Mouse (Mus musculus): ENCODE measurements around the gene Gcnt2. TPM values are rescaled to one million over a fixed set of nuclear protein-coding genes. Genes with fewer than 3 reads are reported as not detected.

Gcnt2 gene
- polyA plus RNA-seq, 1 experiment, result 18.2 TPM

- TF ChIP-seq POLR2A (IDR thresholded peaks at IDR 0.05; ENCODE audit: borderline replicate concordance, control insufficient read depth, low read depth, low read length), result no peak
- TF ChIP-seq CTCF (IDR thresholded peaks at IDR 0.05; ENCODE audit: control insufficient read depth, insufficient read depth, low read length), result no peak
- no peak overlapping the region for H3K27ac ChIP-seq (ENCODE audit: control insufficient read depth, insufficient read depth, low read depth, low read length, poor library complexity)
- peaks cover 1% of the 10 kb centered on the region; the same call in 1 of the 2 replicates for H3K4me1 ChIP-seq (ENCODE audit: control insufficient read depth, insufficient read depth, low read length)
- WGBS, result 4% methylated on average over 3 of the region's 3 CpGs
- no peak overlapping the region for H3K4me3 ChIP-seq (replicated peaks; ENCODE audit: control insufficient read depth, low read depth, low read length)
These were observed 84.8 kb downstream of the Gcnt2 start for GRCm38 (mm10) chr13:40944346-40944745.

GRCm38 (mm10) chr13:40946513-40946912 is 87.0 kb downstream of the Gcnt2 start:
- TF ChIP-seq POLR2A (IDR thresholded peaks at IDR 0.05; ENCODE audit: borderline replicate concordance, control insufficient read depth, low read depth, low read length), result no peak
- TF ChIP-seq CTCF (IDR thresholded peaks at IDR 0.05; ENCODE audit: control insufficient read depth, insufficient read depth, low read length), result no peak
- H3K27ac ChIP-seq (ENCODE audit: control insufficient read depth, insufficient read depth, low read depth, low read length, poor library complexity), result no peak overlapping the region
- WGBS, result 3% methylated on average over 3 of the region's 3 CpGs
- no peaks in the 10 kb centered on the region; the same call in 1 of the 2 replicates for H3K4me1 ChIP-seq (ENCODE audit: control insufficient read depth, insufficient read depth, low read length)
- H3K4me3 ChIP-seq (replicated peaks; ENCODE audit: control insufficient read depth, low read depth, low read length), result no peak overlapping the region

- 66% methylated on average over 7 of the region's 7 CpGs for WGBS
- Histone ChIP-seq H3K27ac (ENCODE audit: control insufficient read depth, insufficient read depth, low read depth, low read length, poor library complexity) (no peak overlapping the region), H3K4me1 (ENCODE audit: control insufficient read depth, insufficient read depth, low read length) (peaks cover under 1% of the 10 kb centered on the region; the same call in 1 of the 2 replicates), H3K4me3 (replicated peaks; ENCODE audit: control insufficient read depth, low read depth, low read length) (no peak overlapping the region)
- TF ChIP-seq CTCF (IDR thresholded peaks at IDR 0.05; ENCODE audit: control insufficient read depth, insufficient read depth, low read length), result no peak
These were observed 88.1 kb downstream of the Gcnt2 start for GRCm38 (mm10) chr13:40947538-40948205.

- Histone ChIP-seq H3K4me1 (ENCODE audit: control insufficient read depth, insufficient read depth, low read length) (peaks cover 1% of the 10 kb centered on the region; the same call in 1 of the 2 replicates), H3K4me3 (replicated peaks; ENCODE audit: control insufficient read depth, low read depth, low read length) (no peak overlapping the region), H3K27ac (ENCODE audit: control insufficient read depth, insufficient read depth, low read depth, low read length, poor library complexity) (no peak overlapping the region)
- TF ChIP-seq POLR2A (IDR thresholded peaks at IDR 0.05; ENCODE audit: borderline replicate concordance, control insufficient read depth, low read depth, low read length) (no peak), CTCF (IDR thresholded peaks at IDR 0.05; ENCODE audit: control insufficient read depth, insufficient read depth, low read length) (no peak)
- WGBS, result 82% methylated on average over 10 of the region's 10 CpGs
These were observed 91.9 kb downstream of the Gcnt2 start for GRCm38 (mm10) chr13:40951386-40951976.

- Histone ChIP-seq H3K27ac (ENCODE audit: control insufficient read depth, insufficient read depth, low read depth, low read length, poor library complexity) (peak overlapping the region; percentile 61), H3K4me3 (replicated peaks; ENCODE audit: control insufficient read depth, low read depth, low read length) (peak overlapping the region; percentile 41), H3K4me1 (ENCODE audit: control insufficient read depth, insufficient read depth, low read length) (peaks cover 1% of the 10 kb centered on the region; the same call in 1 of the 2 replicates)
- TF ChIP-seq POLR2A (IDR thresholded peaks at IDR 0.05; ENCODE audit: borderline replicate concordance, control insufficient read depth, low read depth, low read length), result no peak
- TF ChIP-seq CTCF (IDR thresholded peaks at IDR 0.05; ENCODE audit: control insufficient read depth, insufficient read depth, low read length), result no peak
- 37% methylated on average over 6 of the region's 6 CpGs for WGBS
These were observed 93.7 kb downstream of the Gcnt2 start for GRCm38 (mm10) chr13:40953231-40953630.

- peaks cover 1% of the 10 kb centered on the region; the same call in 1 of the 2 replicates for H3K4me1 ChIP-seq (ENCODE audit: control insufficient read depth, insufficient read depth, low read length)
- TF ChIP-seq POLR2A (IDR thresholded peaks at IDR 0.05; ENCODE audit: borderline replicate concordance, control insufficient read depth, low read depth, low read length), result no peak
These were observed 96.2 kb downstream of the Gcnt2 start for GRCm38 (mm10) chr13:40955773-40956172.

GRCm38 (mm10) chr13:40967609-40968008 is 108.1 kb downstream of the Gcnt2 start:
- TF ChIP-seq CTCF (IDR thresholded peaks at IDR 0.05; ENCODE audit: control insufficient read depth, insufficient read depth, low read length), result no peak
- TF ChIP-seq POLR2A (IDR thresholded peaks at IDR 0.05; ENCODE audit: borderline replicate concordance, control insufficient read depth, low read depth, low read length), result no peak
- Histone ChIP-seq H3K4me3 (replicated peaks; ENCODE audit: control insufficient read depth, low read depth, low read length) (no peak overlapping the region), H3K4me1 (ENCODE audit: control insufficient read depth, insufficient read depth, low read length) (no peaks in the 10 kb centered on the region; the same call in 1 of the 2 replicates), H3K27ac (ENCODE audit: control insufficient read depth, insufficient read depth, low read depth, low read length, poor library complexity) (no peak overlapping the region)
- WGBS, result 76% methylated on average over 10 of the region's 10 CpGs

More at GRCm38 (mm10) chr13:40955773-40956172, 96.2 kb downstream of the Gcnt2 start:
- Histone ChIP-seq H3K4me3 (replicated peaks; ENCODE audit: control insufficient read depth, low read depth, low read length) (no peak overlapping the region), H3K27ac (ENCODE audit: control insufficient read depth, insufficient read depth, low read depth, low read length, poor library complexity) (no peak overlapping the region)
- 72% methylated on average over 7 of the region's 7 CpGs for WGBS

GRCm38 (mm10) chr13:40968564-40968963 is 109.0 kb downstream of the Gcnt2 start:
- TF ChIP-seq CTCF (IDR thresholded peaks at IDR 0.05; ENCODE audit: control insufficient read depth, insufficient read depth, low read length) (no peak), POLR2A (IDR thresholded peaks at IDR 0.05; ENCODE audit: borderline replicate concordance, control insufficient read depth, low read depth, low read length) (no peak)
- Histone ChIP-seq H3K4me3 (replicated peaks; ENCODE audit: control insufficient read depth, low read depth, low read length) (peak overlapping the region; percentile 50), H3K4me1 (ENCODE audit: control insufficient read depth, insufficient read depth, low read length) (no peaks in the 10 kb centered on the region; the same call in 1 of the 2 replicates), H3K27ac (ENCODE audit: control insufficient read depth, insufficient read depth, low read depth, low read length, poor library complexity) (peak overlapping the region; percentile 75)
- 6% methylated on average over 5 of the region's 5 CpGs for WGBS

Measured in bone marrow, adult 2 months (tissue).